Mouse (Mus musculus) kidney, adult 2 months (tissue): ENCODE results near the gene Slc19a1.

ENCODE experiments used
- CTCF ChIP-seq: fragments of 200-500 bp; conservative IDR thresholded peaks from 2 replicates; pipeline ENCODE4 v1.5.1; 2011; ENCODE audit warnings: low read depth, mild to moderate bottlenecking, control low read depth, low read length, moderate library complexity, mixed read lengths; ENCODE audit not compliant: insufficient read depth, insufficient read length
- POLR2A ChIP-seq: fragments of 200-500 bp; IDR thresholded peaks from one replicate; pipeline ENCODE4 v1.6.1; 2011; ENCODE audit warnings: low read depth, low read length, control low read depth

- TF ChIP-seq CTCF (no peak), POLR2A (no peak)
Measured at GRCm38 (mm10) chr10:77048606-77049005, 16.6 kb downstream of the Slc19a1 start.
